Mouse (Mus musculus) retina, postnatal 7 days (tissue): ENCODE data around the gene Kcnh1.

Experiments used
- DNase-seq: peaks from one replicate; pipeline ENCODE4 v3.0.0-alpha.2; 2012; ENCODE audit warnings: low read depth, low spot score

Gene Kcnh1

DNA sequence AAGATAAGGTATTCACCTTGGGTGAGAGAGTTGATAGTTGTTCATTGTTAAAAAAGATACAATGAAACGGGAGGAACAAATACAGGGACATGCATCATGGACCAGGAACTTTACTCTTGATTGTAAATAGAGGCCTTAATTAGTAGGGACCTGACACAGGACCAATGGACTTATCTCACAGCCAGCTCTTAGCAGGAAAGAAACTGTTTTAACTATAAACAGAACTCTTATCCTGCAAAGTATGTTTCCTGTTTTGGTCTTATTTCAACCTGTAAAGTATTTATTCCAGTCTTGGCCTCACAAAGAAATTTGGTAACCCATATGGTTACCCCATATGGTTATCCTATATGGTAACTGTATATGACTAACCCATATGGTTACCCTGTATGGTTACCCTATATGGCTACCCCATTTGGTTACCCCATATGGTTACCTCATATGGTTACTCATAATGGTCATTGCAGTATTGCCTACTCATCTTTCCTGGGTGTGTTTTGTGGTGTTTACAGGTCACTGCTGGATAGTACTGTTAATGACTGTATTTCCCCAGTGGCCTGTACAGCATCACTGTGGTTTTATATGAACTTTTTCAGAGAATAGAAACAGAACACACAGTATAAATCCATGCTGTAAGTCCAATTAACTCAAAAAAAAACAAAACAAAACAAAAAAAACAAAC, 125.0 kb downstream of the Kcnh1 start:
- DNase-seq, result no peak

DNA sequence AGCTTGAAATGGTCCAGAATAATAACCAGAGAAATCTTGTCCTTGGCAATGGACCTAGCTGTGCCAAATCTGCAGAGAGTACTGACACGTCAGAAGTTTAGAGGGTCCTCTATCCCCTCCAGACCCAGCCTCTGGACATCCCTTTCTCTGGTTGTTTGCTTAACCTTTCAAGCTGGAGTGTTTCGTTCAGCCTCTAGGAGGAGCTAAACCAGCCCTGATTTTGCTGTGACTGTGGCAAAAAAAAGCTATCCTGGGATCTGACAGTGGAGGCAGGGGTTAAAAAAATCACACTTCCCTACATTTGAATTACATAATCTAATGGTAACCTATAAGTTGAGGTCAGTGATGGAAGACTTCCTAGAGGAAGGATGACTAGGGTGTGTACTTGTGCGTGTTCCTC, 133.6 kb downstream of the Kcnh1 start:
- no peak for DNase-seq

GRCm38 (mm10) chr1:192327052-192327451, 136.5 kb downstream of the Kcnh1 start:
- DNase-seq, result no peak

GRCm38 (mm10) chr1:192331207-192331606, 140.6 kb downstream of the Kcnh1 start:
- no peak for DNase-seq

DNA sequence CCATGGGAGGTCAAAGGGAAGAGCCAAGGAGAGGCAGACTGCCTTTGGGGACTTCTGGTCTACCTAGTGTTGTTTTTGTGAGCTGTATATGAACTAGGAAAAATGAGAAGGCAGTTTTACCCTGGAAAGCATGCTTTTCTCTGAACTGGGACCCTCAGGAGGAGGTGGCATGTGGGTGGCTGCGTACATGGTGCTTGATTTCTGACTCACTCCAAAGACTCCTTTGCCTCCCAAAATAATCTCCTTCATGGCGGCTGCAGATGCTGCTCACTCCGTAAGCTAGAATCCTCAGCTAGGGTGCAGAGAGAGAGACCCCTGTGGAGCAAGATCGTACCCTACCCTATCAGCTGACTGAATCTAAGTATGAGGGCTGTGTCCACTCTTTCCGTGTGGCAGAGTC, 145.5 kb downstream of the Kcnh1 start:
- DNase-seq, result no peak

GRCm38 (mm10) chr1:192339361-192340077, 148.9 kb downstream of the Kcnh1 start:
- no peak for DNase-seq

- DNase-seq, result no peak
Measured at GRCm38 (mm10) chr1:192341774-192342173, 151.2 kb downstream of the Kcnh1 start.

DNA sequence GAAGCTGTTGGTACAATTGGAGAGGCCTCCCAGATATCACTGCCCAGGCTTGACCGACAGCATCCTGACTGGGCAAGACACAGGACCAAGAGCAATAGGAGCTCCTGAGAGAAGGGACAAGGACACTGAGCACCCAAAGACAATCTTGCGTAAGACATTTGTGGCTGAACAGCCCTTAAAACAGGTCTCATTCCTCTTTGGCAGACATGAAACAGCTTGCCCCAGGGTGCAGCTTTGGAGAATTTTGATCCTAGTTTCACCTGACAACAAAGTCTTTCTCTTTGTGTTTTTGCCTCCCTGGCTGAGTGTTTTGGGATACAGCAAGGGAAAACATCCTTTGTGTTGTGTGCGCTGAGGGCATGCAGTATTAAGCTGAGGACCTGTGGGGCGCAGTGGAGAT, 153.4 kb downstream of the Kcnh1 start:
- DNase-seq, result no peak

- no peak for DNase-seq
Measured at GRCm38 (mm10) chr1:192347327-192347726, 156.8 kb downstream of the Kcnh1 start.

- DNase-seq, result no peak
Measured at GRCm38 (mm10) chr1:192356231-192356630, 165.7 kb downstream of the Kcnh1 start.

GRCm38 (mm10) chr1:192359212-192359611, 168.6 kb downstream of the Kcnh1 start:
- DNase-seq, result no peak

DNA sequence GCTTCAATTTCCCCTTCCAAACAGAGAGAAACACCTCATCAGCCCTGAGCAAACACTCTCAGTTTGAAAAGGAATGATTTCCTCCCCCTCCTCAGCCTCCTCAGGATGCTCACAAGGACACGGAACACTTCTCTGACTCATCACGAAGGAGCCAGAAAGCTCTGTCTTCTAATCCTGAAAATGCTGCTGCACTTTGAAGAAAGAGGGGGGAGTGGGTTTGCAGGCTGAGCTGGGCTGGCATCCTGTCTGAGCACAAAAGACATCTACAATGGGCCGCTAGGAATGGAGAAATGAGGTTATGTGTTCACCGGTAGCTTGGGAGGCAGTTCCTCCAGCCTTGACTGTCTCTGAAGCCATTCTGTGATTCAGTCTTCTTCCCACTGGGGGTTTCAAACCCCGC, 177.8 kb downstream of the Kcnh1 start:
- DNase-seq, result no peak

- DNase-seq, result no peak
Measured at GRCm38 (mm10) chr1:192371943-192372614, 181.5 kb downstream of the Kcnh1 start.

DNA sequence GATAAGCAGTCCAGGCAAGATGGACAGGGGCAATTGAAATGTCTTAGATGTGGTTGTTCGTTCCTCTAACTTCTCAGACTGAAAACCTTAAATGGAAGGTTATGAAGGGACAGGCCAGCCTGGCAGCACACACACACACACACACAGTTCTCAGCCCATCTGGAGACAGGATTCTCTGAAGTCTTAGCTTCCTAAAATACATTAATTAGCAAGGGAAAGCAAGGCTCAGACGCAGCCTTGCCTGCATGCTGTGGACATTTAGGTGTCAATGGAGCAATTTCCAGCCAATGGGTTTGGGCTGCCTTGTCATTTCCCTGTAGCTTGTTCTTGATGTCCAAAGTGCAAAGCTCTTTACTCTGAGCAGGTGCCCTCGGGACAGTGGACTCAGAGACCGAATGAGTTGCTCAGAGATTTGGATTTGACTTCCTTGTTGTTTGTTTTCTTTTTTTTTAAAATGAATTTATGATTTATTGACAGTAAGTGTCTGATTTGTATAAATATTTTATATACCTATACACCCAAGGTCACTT, 188.0 kb downstream of the Kcnh1 start:
- no peak for DNase-seq

DNA sequence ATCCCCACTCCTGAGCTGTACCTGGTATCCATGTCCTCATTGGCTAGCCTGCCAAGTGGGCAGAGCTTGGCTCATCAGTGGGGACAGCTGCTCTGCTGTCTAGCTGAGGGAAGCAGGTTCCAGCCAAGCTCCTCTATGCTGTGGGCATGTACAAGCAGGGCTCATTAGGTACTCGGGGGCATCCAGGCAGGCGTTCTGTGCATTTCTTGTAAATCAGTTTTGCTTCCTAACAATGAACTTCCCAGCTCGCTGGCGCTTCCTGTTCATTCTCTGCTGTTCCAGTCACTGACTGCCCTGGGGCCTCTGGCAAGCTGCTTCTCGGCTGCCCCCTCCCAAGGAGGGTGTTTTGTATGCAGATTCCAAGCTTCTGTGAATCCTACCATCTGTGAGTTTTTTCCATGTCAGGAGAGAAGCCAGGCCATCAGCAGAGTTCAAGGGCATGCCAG, 190.0 kb downstream of the Kcnh1 start:
- DNase-seq, result no peak

DNA sequence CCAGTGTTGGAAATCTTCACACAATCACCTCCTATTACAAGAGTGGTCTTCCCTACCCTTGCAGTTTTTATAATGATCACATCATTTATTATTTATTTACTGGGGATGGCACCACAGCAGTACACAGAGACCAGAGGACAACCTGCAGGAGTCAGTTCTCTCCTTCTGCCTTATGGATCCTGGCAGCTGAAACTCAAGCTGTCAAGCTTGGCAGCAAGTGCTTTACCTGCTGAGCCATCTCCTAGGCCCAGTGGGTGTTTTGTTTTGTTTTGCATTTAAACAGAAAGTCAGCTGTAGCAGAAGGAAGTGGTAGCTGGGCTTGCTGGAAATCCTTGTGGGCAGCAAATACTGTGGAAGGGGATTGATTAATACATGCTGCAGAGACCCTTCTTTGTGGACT, 197.1 kb downstream of the Kcnh1 start:
- no peak for DNase-seq

GRCm38 (mm10) chr1:192391041-192391440, 200.5 kb downstream of the Kcnh1 start:
- DNase-seq, result no peak

DNA sequence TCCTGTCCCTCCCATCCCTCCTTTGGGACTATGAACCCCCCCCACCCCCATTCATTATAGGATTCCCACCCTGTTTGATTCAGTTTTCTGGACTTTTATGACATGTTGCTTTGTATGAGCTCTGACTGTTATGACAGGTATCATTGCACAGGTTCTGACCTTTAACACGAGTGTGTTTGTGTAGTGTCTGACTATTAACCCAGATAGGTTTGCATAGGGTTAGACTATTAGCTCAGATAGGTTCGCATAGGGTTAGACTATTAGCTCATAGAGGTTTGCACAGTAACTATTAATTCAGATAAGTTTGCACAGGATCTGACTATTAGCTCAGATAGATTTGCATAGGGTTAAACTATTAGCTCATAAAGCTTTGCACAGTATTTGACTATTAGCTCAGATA, 201.7 kb downstream of the Kcnh1 start:
- DNase-seq, result no peak

- no peak for DNase-seq
Measured at GRCm38 (mm10) chr1:192399667-192400490, 209.3 kb downstream of the Kcnh1 start.

DNA sequence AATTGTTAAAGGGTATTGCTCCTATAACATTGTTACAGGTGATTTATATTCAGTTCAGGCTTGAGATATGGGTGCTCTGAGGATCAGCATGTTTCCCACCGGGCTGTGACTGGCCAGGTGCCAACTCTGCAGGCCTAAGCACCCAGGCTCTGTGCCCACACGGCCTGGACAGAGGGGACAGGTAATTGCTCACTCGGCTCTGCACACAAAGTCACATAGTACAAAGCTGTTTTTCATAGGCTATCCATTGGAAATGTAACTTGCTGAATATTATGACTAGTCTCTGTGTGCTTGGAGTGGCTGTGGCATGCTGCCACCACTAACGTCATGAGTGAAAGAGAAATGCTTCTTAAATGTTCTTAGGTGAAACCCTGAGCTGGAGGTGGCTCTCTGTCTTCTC, 210.4 kb downstream of the Kcnh1 start:
- no peak for DNase-seq

DNA sequence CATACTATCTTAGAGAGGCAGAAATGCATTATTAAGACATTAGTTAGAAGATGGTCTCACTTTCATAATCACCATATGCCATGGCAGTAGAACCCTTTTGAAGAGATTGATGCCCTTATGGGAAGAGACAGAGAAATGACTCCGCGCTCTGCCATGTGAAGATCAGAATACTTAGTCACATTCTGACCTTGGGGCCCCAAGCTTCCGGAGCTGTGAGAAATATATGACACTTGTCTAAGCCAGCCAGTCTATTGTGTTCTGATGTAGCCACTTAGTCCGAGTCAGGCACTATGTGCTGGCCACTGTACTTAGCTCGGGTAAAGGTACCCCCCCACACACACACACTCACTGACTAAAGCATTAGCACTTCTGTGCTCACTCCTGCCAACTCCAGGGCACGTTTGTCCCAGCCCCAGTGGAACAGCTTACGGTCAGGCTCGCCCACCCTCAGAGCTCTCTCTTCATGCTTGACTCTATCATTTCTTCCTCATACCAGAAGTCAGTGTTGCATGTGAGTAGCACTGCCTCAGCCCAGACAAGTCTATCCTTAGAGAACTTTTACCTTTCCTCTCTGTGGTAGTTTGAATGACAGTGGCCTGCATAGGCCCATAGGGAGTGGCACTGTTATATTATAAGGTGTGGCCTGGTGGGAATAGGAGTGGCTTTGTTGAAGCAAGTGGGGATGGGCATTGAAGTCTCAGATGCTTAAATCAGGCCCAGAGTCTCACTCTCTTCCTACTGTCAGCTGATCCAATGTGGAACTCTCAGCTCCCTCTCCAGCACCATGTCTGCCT, 212.5 kb downstream of the Kcnh1 start:
- no peak for DNase-seq
